Mouse (Mus musculus): Measurements from ENCODE around the gene Scrn3.

- no peak for TF ChIP-seq CTCF (IDR thresholded peaks at IDR 0.05; ENCODE audit: insufficient read depth, low read depth, low read length)
- no peak for TF ChIP-seq POLR2A (IDR thresholded peaks at IDR 0.05; ENCODE audit: insufficient read depth, low read depth, low read length)
Measured at GRCm38 (mm10) chr2:73360536-73360935, 48.1 kb downstream of the Scrn3 start.

Data from olfactory bulb, adult 2 months (tissue).